Mouse (Mus musculus) E14TG2a.4 (cell line): ENCODE data around the gene Fntb.

Experiments
- CTCF ChIP-seq: conservative IDR thresholded peaks from 2 replicates; pipeline ENCODE4 v1.5.1; 2014; ENCODE audit warnings: low read length
- NANOG ChIP-seq: IDR thresholded peaks from 2 replicates; pipeline ENCODE4 v1.6.1; 2014; ENCODE audit warnings: borderline replicate concordance, low read length, mixed read lengths
- POU5F1 ChIP-seq: IDR thresholded peaks from 2 replicates; pipeline ENCODE4 v1.6.1; 2014; ENCODE audit warnings: low read length, borderline replicate concordance

DNA sequence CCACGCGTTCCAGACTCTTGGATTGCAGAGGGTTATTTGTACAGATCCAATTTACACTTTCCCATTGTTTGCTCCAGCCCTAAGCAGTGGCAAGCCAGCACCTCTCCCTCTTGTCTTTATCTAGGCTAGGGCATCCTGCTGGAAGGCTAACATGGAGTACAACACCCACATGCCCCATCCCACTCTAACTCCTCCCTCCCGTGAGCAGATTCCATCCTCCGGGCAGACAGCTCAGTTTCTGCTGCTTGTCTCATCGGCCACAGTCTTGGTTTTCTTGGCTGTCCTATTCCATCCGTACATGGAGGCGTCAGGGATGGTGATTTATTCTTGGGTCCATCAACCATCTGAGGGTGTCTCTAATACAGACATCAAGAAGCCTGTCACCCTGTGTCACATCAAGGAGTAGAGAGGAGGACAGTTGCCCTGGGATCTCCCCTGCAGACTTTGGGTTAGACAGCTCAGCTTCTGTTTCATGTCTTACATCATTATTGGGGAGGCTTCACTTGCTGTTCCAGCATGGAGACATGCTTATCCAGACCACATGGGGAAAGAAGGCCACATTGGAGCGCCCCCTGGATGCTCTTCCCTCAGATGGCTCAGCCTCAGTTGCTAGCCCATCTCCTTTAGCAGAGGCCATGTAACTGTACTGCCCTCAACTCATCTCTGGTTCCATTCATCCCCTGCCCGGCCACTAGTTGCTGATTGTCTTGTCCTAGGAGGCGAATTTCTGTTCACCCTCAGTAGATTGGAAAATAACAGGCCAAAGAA is 129.6 kb downstream of the Fntb start:
- peak; percentile 43 for TF ChIP-seq CTCF
- TF ChIP-seq POU5F1 = no peak
- no peak for TF ChIP-seq NANOG
